ENCODE assay signal across 15 mouse cellular contexts in genomic region chr4:97924855-97925254, GRCm38 (mm10).
DNase-seq lines count a peak whose midpoint lies in the region; ATAC-seq and TF ChIP-seq lines count a peak whose summit lies in the region.
"Had no signal": no experiment of that assay in that cellular context is flagged by ENCODE, and none has a peak within 500 bp of the region (broad histone marks: within the 10 kb centered on the region; RNA-seq: fewer than 3 reads in every experiment).

No protein-coding gene starts in this region.

- H3K36me3 ChIP-seq in kidney, embryonic 16.5 days (ENCODE audit: insufficient read depth, low read length) = no peaks in the 10 kb centered on the region
- no peaks in the 10 kb centered on the region for H3K36me3 ChIP-seq in midbrain, embryonic 16.5 days (ENCODE audit: control insufficient read depth, insufficient read depth, low read length)
- no peaks in the 10 kb centered on the region for H3K36me3 ChIP-seq in midbrain, embryonic 14.5 days (ENCODE audit: control insufficient read depth, insufficient read depth, low read length)
- no peaks in the 10 kb centered on the region for H3K36me3 ChIP-seq in stomach, postnatal 0 days (ENCODE audit: control insufficient read depth, insufficient read depth, low read length)
- H3K36me3 ChIP-seq: embryonic facial prominence, embryonic 15.5 days; kidney, embryonic 15.5 days; midbrain, embryonic 12.5 days had no signal

- peak; percentile 37 for DNase-seq in heart, adult 11 months
- DNase-seq in heart, adult 8-10 months (ENCODE audit: low spot score) = no peak
- DNase-seq in kidney, adult 9 months = no peak
- no peak for DNase-seq in midbrain, embryonic 14.5 days
- no peak for DNase-seq in stomach, postnatal 0 days (ENCODE audit: low spot score)
- DNase-seq in cerebellum, postnatal 10 days = no peak
- DNase-seq: adrenal gland, postnatal 25 days; left cerebral cortex, postnatal 4 days; right cerebral cortex, adult 18-20 months; thymus, postnatal 14 days had no signal

- no peak for ATAC-seq in kidney, embryonic 16.5 days (ENCODE audit: low FRiP score, low TSS enrichment)
- ATAC-seq in midbrain, embryonic 16.5 days = no peak
- ATAC-seq in midbrain, embryonic 14.5 days (ENCODE audit: low FRiP score, low TSS enrichment) = no peak
- ATAC-seq in stomach, postnatal 0 days (ENCODE audit: low FRiP score, low TSS enrichment) = no peak

- H3K4me3 ChIP-seq in kidney, embryonic 16.5 days (ENCODE audit: low read length) = no peak overlapping the region
- H3K4me3 ChIP-seq in midbrain, embryonic 16.5 days (ENCODE audit: low read depth, low read length) = no peak overlapping the region
- H3K4me3 ChIP-seq in midbrain, embryonic 14.5 days (replicated peaks; ENCODE audit: low read depth, low read length) = no peak overlapping the region
- no peak overlapping the region for H3K4me3 ChIP-seq in stomach, postnatal 0 days (ENCODE audit: low read depth, low read length)
- H3K4me3 ChIP-seq: embryonic facial prominence, embryonic 15.5 days; kidney, embryonic 15.5 days; midbrain, embryonic 12.5 days had no signal

- no peak overlapping the region for H3K9ac ChIP-seq in kidney, embryonic 16.5 days (replicated peaks; ENCODE audit: low read length)
- no peak overlapping the region for H3K9ac ChIP-seq in midbrain, embryonic 16.5 days (ENCODE audit: low read depth, low read length)
- H3K9ac ChIP-seq in midbrain, embryonic 14.5 days (replicated peaks; ENCODE audit: low read length) = no peak overlapping the region
- no peak overlapping the region for H3K9ac ChIP-seq in stomach, postnatal 0 days (ENCODE audit: low read length)
- H3K9ac ChIP-seq: embryonic facial prominence, embryonic 15.5 days; kidney, embryonic 15.5 days; midbrain, embryonic 12.5 days had no signal

- no peaks in the 10 kb centered on the region for H3K9me3 ChIP-seq in kidney, embryonic 16.5 days (ENCODE audit: low read length)
- no peaks in the 10 kb centered on the region for H3K9me3 ChIP-seq in midbrain, embryonic 16.5 days (replicated peaks; ENCODE audit: control insufficient read depth, low read length, poor library complexity, severe bottlenecking)
- no peaks in the 10 kb centered on the region for H3K9me3 ChIP-seq in midbrain, embryonic 14.5 days (ENCODE audit: control insufficient read depth, low read length)
- no peaks in the 10 kb centered on the region for H3K9me3 ChIP-seq in stomach, postnatal 0 days (ENCODE audit: control insufficient read depth, low read length)
- H3K9me3 ChIP-seq: embryonic facial prominence, embryonic 15.5 days; kidney, embryonic 15.5 days; midbrain, embryonic 12.5 days had no signal

- H3K27me3 ChIP-seq in kidney, embryonic 16.5 days (ENCODE audit: insufficient read depth, low read length) = no peaks in the 10 kb centered on the region
- no peaks in the 10 kb centered on the region for H3K27me3 ChIP-seq in midbrain, embryonic 16.5 days (ENCODE audit: control insufficient read depth, insufficient read depth, low read depth, low read length)
- H3K27me3 ChIP-seq in midbrain, embryonic 14.5 days (ENCODE audit: control insufficient read depth, insufficient read depth, low read length) = no peaks in the 10 kb centered on the region
- no peaks in the 10 kb centered on the region for H3K27me3 ChIP-seq in stomach, postnatal 0 days (ENCODE audit: control insufficient read depth, insufficient read depth, low read length)
- H3K27me3 ChIP-seq: embryonic facial prominence, embryonic 15.5 days; kidney, embryonic 15.5 days; midbrain, embryonic 12.5 days had no signal

- TF ChIP-seq EP300 in stomach, postnatal 0 days (optimal IDR thresholded peaks at IDR 0.05) = no peak

- no peak for TF ChIP-seq CTCF in stomach, postnatal 0 days (IDR thresholded peaks at IDR 0.05; ENCODE audit: low read depth)

- 89% methylated on average over 3 of the region's 3 CpGs for WGBS in kidney, embryonic 16.5 days
- 64% methylated on average over 3 of the region's 3 CpGs for WGBS in midbrain, embryonic 16.5 days
- 61% methylated on average over 3 of the region's 3 CpGs for whole genome bisulfite sequencing in midbrain, embryonic 14.5 days
- 49% methylated on average over 3 of the region's 3 CpGs for WGBS in stomach, postnatal 0 days

- peak overlapping the region; percentile 38; the same call in 1 of the 2 replicates for H3K27ac ChIP-seq in kidney, embryonic 16.5 days (ENCODE audit: low read length)
- 0 out of 2 replicates have a peak overlapping the region, but pooled peaks have one; percentile 7 for H3K27ac ChIP-seq in midbrain, embryonic 16.5 days (ENCODE audit: low read length)
- H3K27ac ChIP-seq in midbrain, embryonic 14.5 days (replicated peaks; ENCODE audit: low read depth, low read length) = no peak overlapping the region
- H3K27ac ChIP-seq in stomach, postnatal 0 days (replicated peaks) = peak overlapping the region; percentile 49
- H3K27ac ChIP-seq: midbrain, embryonic 12.5 days had no signal

- H3K4me1 ChIP-seq in kidney, embryonic 16.5 days (ENCODE audit: insufficient read depth, low read length) = peaks cover 15% of the 10 kb centered on the region
- H3K4me1 ChIP-seq in midbrain, embryonic 16.5 days (ENCODE audit: control insufficient read depth, insufficient read depth, low read length) = peaks cover 14% of the 10 kb centered on the region
- peaks cover 19% of the 10 kb centered on the region; the same call in 1 of the 2 replicates for H3K4me1 ChIP-seq in midbrain, embryonic 14.5 days (ENCODE audit: control insufficient read depth, insufficient read depth, low read length)
- no peaks in the 10 kb centered on the region for H3K4me1 ChIP-seq in stomach, postnatal 0 days (replicated peaks; ENCODE audit: control insufficient read depth, insufficient read depth)

- no peak overlapping the region for H3K4me2 ChIP-seq in kidney, embryonic 16.5 days (replicated peaks; ENCODE audit: low read depth, low read length)
- H3K4me2 ChIP-seq in midbrain, embryonic 16.5 days (ENCODE audit: low read length) = no peak overlapping the region
- no peak overlapping the region for H3K4me2 ChIP-seq in midbrain, embryonic 14.5 days (ENCODE audit: low read length)
- H3K4me2 ChIP-seq in stomach, postnatal 0 days (replicated peaks; ENCODE audit: low read depth) = no peak overlapping the region
- H3K4me2 ChIP-seq: embryonic facial prominence, embryonic 15.5 days; kidney, embryonic 15.5 days; midbrain, embryonic 12.5 days had no signal
